Mouse (Mus musculus): ENCODE results near the gene 2310034G01Rik. TPM values are rescaled to one million over a fixed set of nuclear protein-coding genes. Genes with fewer than 3 reads are reported as not detected.
A peak's percentile ranks its signal among the peaks of the same experiment; 100 is the strongest.

Gene 2310034G01Rik
- total RNA-seq (2021), result under 1 TPM; 0.19 to 0.20 TPM

DNA sequence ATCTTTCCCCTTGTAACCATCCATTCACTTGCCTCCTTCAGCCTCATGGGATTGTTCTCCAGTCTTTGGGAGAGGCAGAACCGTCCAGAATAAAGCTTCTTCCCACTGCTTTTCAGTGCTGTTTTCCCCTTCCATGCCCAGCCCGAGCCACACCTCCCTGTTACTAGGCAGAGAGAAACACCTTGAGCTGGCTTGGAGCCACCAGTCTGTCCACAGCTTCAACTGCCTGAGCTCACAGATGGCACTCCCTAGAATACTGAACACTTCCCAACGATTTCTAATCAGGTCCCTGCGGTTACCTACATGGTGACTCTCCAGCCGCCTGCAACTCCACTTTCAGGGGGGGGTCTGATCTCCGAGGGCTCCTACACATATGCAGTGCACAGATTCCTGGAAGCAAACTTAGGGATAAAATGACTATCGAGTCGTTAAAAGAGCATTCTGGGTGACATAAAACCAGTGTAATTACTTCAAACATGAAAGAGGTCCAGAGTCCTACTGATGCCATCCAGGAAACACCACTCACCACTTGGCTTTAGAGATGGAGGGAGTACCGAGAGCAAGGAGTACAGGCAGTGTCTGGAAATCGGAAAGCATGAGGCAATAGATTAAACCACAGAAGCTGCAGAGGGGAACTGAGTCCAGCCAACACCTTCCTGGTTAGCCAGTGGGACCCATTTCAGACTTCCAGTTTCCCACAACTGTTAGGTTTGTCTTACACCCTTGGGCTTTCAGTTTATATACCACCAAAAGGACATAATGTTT, at the start of gene 2310034G01Rik:
2310034G01Rik (minus strand) TSS at position 135 of the 765 bp plus-strand sequence.
- peak in 1 of 2 experiments; percentile 38 for DNase-seq
- intact Hi-C loops (cut with DNase I), result no loop called here

DNA sequence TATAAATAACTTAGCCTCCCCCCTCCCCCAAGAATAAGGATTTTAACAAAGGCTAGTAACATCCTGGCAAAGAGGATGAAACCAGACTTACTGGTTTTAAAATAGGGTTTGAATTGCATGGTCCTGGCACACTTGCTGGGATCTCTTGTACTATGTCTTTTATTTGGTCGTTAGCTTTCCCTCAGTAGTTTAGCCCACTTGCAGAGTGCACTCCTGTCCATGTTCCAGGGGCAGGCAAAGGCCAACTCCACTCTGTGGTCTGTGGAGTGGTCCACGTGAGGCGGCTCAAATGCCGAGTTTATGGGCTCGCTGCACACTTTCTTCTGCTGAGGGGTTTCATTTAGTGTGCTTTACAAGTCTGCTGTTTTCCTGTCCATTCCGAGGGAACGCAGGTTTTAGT, 49.8 kb upstream of the 2310034G01Rik start:
- no peak for DNase-seq
- intact Hi-C loops (cut with DNase I), result loop anchor here (1.0 kb wide), 1 partner anchor 44 kb away; no protein-coding TSS in a partner anchor

DNA sequence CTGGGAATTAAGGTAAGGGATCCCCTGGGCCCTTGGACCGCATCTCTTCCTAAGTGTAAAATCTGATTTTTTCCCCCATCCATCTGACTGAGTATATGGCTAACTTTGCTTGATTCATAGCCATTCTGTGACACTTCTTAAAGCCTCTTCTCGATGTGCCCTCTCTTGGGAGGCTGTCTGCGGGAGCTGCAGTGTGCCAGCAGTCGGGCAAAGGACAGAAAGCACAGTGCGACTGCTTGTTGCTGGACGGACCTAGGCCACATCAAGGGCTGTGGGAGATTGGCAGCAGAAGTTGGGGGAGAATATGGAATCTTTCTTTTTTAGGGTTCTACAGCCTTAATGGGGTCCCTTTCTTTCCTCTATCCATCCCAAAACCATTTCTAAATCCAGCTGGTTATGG, 49.3 kb upstream of the 2310034G01Rik start:
- no peak for DNase-seq
- intact Hi-C loops (cut with DNase I), result no loop called here

DNA sequence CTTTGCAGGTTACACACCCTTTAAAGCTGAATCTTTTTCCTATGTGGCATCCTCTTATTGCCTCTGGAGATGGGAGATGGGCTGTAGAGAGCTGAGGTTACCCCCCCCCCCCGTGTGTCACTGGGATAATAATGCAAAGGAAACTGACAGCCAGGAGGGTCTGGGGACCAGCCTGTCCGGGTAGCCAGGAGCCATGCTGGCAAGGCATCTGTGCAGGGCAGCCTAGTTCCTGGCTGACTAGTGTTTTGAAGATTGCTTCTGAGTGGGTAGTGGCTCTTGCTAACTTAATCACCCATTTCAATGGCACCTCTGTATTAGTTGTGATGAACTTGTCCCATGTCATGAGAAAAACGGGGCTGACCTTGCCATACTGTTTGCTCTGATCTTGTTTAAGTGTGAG, 48.3 kb upstream of the 2310034G01Rik start:
- intact Hi-C loops (cut with DNase I), result no loop called here

DNA sequence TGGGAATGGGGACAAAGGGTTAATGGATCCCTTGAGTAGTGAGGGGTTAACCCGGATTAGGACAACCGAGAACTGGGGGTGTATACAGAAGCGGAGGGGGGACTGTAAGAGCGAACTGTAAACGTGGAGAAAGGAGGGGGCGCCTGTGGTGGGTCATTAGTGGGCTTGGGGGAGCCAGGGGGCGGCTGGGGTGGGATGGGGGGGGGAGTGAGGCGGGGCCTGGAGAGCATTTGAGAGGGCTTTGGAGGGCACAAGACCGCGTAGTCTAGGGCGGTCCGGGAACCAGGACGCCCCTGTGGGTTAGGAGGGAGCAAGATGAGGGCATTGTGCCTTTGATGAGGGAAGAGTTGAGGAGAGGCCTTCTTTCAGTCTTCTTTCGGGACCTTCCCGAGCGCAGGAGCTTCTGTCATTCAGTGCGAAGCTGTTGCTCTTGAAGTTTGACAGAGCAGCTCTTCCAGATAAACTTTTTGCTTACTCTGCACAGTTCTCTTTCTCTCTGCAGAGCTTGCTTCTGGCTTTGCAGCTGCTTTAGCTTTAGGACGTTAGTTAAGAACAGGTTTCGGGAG, 47.4 kb upstream of the 2310034G01Rik start:
- intact Hi-C loops (cut with DNase I), result loop anchor here (2.0 kb wide), 1 partner anchor 105 kb away; no protein-coding TSS in a partner anchor
- DNase-seq, result peak; percentile 33 to 35

More for the DNA sequence above, 48.3 kb upstream of the 2310034G01Rik start:
- no peak for DNase-seq

DNA sequence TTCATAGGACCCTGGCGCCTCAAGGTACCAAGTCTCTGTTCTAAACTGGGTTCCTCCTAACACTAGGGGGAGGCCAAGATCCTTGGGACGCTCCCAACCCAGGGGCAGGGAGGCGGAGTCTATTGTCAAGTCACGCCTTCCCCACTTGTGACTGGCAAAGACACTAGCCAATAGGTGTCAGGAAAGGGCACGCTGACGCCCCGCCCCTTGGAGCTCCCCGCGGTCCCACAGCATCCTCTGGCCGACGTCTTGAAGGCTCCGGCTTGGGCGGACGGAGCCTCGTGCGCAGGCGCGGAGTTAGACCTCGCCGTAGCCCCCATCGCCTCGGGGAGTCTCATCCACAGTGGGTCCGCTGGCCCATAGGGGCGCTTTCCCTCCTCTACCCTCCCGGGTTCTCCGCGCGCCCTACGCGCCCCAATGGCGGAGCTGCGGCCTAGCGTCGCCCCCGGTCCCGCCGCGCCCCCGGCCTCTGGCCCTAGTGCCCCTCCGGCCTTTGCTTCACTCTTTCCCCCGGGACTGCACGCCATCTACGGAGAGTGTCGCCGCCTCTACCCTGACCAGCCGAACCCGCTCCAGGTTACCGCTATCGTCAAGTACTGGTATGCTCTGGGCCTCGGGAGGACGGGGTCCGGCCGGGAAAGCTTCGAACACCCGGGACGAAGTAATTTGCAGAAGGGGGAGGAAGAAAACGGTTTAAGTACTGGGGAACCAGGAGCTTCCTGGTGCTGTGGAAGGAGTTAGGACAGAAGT, 46.8 kb upstream of the 2310034G01Rik start, which contains the start of gene Sufu:
Sufu (plus strand) TSS at position 211 of the 750 bp plus-strand sequence.
- intact Hi-C loops (cut with DNase I), result loop anchor here (1.0 to 2.0 kb wide), 2 partner anchors 47 to 106 kb away; no protein-coding TSS in a partner anchor
- peak; percentile 99 for DNase-seq

DNA sequence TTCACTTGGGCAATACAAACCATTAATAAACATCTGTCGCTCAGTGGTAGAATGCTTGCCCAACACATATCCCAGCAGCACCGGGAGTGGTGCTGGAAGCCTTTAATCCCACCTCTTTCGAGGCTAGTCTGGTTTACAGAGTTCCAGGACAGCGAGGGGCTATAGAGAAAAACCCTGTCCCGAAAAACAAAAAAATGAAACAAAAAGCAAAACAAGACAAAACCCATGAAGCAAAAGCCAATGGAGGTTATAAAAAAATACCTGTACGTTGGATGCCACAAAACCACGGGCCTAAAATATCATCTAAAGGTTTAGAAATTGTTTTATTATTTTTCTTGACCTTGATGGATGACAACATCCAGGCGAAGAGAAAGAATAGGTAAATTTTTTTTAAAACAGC, 46.0 kb upstream of the 2310034G01Rik start:
- intact Hi-C loops (cut with DNase I), result loop anchor here (1.0 to 2.0 kb wide), 2 partner anchors 48 to 107 kb away; no protein-coding TSS in a partner anchor
- no peak for DNase-seq

DNA sequence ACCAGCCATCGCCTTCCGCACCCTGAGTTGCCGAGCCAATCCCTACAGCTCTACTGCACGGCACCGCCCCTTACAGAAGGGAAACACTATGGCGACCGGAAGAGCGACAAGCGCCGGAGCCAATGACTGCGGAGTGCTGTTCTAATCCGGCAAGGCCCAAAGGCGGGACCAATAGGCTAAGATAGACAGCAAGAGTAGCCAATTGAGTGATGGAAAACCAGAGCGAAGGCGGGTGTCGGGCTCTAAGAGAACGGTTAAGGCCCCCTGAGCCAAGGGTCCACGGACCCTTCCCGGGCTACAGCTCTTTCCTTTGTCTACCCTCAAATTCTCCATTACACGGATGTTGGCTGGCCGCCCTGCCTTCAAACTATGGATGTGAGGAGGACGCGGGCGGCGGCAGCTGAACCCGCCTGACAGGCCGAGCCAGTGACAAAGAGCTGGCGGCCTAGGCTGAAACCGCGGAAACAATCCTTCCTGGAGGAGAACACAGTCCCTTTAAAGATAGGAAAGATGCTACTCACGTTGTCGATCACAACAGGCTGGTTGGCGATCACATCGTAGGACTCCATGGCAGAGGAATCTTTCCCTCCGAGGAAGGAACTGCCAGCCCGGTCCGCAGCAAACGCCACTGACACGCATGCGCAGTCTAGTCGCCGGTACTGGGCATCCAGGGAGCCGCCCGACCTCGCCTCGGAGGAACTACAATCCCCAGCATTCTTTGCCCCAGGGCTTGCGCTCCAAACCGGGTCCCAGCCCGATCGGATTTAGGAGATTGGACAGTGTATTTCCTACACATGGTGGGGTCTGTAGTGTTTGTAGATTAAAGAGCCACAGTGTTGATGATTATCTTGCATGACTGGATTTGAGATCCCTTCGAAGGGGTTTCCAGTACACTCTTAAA, 45.3 kb upstream of the 2310034G01Rik start, which contains the start of gene Actr1a:
Actr1a (minus strand) TSS at position 640 of the 901 bp plus-strand sequence.
- intact Hi-C loops (cut with DNase I), result loop anchor here (1.0 to 2.0 kb wide), 3 partner anchors 25 to 107 kb away; no protein-coding TSS in a partner anchor
- DNase-seq, result peak; percentile 98

DNA sequence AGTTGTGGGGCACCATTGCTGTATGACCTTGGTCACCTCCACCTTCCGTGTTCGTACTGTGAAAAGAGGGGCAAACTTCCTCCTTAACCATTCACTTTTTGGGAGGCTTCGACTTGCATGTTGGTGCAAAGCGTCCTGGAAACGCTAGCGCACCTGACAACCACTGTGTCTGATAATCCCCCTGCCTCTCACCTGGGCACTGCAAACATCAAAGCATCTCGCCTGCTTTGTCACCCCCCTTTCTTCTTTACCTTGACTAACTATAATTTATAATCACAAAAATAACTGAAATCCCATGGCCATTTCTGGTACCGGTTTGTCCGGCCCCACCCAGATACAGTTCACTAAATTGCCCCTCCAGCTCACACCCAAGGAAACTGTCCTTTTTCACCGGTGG, 44.6 kb upstream of the 2310034G01Rik start:
- intact Hi-C loops (cut with DNase I), result loop anchor here (2.0 kb wide), 1 partner anchor 24 kb away; no protein-coding TSS in a partner anchor
- DNase-seq, result no peak

DNA sequence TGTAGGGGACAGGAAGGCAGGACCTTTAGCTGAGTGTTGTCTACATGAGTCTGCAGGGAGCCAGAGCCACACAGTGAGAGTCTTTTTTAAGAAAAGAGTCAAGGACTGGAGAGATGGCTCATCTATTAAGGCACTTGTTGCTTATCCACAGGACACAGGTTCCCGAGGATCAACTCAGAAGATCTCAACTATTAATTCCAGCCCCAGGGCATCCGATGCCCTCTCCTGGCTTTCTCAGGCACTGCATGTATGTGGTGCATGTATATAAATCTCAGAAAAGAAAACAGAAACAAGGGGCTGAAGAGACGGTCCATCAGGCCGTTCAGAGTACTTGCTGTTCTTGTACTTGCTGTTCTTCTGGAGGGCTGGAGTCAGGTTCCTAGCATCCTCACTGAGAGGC, 41.9 kb upstream of the 2310034G01Rik start:
- intact Hi-C loops (cut with DNase I), result no loop called here
- DNase-seq, result peak in 1 of 2 experiments; percentile 52

DNA sequence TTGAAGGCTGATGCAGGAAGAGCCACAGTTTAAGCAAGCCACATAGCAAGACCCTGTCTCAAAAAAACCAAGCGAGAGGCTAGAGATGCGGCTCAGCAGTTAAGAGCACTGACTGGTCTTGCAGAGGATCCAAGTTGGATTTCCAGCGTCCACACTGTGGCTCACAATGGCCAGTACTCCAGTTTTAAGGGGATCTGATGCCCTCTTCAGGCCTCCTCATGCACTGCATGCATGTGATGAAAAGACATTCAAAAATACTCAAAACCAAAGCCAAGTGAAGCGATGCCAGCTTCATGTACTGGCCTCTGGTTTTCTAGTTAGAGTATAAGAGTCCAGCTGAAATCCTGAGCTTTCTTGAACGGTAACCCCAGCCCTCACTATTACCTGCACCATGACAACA, 39.8 kb upstream of the 2310034G01Rik start:
- peak in 1 of 2 experiments; percentile 33 for DNase-seq
- intact Hi-C loops (cut with DNase I), result no loop called here

DNA sequence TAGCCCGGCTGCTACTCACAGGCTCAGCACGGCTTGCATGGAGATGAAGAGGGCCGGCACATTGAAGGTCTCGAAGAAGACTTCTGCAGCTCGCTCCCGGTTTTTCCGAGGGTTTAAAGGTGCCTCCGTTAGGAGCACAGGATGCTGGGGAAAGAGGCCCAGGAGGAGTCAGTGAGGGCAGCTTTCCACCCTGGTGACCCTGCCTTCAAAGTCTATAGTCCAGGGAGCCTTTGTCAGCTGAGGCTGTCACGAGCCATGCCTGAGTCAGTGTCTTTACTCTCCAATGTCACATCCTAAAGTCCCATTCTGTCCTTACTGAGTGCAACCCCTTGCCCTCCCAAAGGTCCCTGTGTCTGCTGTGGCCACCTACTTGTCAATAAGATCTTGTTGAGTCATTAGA, 32.2 kb upstream of the 2310034G01Rik start:
- DNase-seq, result no peak
- intact Hi-C loops (cut with DNase I), result no loop called here

DNA sequence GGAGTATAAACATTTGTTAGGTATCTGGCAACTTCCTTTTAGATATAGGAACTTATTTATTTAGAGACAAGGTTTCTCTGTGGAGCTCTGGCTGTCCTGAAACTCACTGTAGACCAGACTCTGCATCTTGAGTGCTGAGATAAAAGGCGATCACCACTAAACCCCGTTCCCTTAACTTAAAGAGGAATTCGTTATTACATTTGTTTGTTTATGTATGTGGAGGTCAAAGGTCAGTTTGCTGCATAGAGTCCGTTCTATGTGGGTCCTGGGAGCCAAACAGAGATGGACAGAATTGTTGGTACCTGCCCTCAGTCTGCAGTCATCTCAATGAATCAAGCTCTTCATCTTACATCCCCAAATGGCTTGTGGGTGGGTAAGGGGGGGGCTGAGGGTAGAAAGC, 25.8 kb upstream of the 2310034G01Rik start:
- no peak for DNase-seq
- intact Hi-C loops (cut with DNase I), result no loop called here

DNA sequence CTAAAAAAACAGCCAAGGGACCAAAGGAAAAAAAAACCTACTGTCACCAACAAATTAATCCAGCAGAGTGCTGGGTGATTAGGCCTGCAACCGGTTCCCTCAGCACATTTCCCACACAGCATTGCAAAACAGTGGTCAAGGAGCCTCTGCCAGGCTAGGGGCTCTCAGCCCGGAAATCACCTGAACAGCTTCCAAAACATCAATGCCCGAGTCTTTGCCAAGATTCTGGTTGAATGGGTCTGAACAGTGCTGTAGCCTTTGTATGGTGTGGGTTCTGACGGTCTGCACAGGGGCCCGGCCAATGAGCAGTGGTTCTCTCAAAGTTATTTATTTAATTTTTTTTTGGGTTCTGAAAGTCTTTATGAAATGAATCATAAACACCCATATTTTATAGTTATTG, 25.4 kb upstream of the 2310034G01Rik start:
- intact Hi-C loops (cut with DNase I), result no loop called here
- peak in 1 of 2 experiments; percentile 29 for DNase-seq

DNA sequence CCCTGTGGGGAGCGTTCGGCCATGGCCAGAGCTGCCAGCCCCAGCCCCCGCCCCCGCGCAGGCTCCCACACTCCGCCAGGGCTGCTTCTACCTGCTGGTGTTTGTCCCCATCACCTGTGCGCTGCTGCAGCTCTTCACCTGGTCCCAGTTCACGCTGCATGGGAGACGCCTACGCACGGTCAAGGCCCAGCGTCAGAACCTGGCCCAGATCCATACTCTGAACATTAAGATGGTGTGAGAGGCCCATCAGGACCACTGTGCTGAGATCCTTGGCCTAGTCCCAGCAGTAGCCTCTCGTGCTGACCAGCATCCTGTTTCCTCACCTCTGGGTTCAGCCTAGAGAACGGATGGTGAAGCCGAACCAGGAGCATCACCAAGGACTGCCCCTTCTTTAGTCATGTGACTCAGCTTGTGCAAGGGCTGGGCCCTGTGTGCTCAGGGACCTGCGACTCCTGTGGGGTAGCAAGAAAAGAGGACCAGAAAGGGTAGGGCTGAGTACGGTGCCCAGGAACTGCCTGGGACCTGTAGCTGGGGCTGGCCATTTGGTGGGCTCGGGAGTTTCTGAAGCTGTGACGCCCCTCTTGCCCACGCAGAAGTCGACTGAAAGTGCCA, 24.5 kb upstream of the 2310034G01Rik start:
- intact Hi-C loops (cut with DNase I), result no loop called here
- DNase-seq, result peak in 1 of 2 experiments; percentile 17

DNA sequence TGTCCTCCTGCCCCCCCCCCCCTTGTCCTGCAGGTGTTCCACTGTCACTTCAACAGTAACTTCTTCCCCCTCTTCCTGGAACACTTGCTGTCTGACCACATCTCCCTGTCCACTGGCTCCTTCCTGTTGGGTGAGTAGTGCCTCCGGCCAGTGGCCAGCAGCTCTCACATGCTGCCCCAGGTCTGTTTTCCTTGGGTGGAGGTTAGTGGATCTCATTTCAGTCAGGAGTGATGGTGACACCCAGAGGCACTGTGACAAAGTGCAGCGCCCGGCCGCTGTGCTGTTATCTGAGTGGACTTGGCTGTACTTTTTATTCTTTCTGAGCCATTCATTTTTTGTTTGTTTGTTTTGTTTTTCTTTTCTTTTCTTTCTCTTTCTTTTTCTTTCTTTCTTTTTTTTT, 19.1 kb upstream of the 2310034G01Rik start:
- intact Hi-C loops (cut with DNase I), result loop anchor here (1.0 to 5.0 kb wide), 2 partner anchors 31 to 67 kb away; partner anchors contain the start of genes Cuedc2 and Nfkb2
- peak; percentile 79 to 83 for DNase-seq

DNA sequence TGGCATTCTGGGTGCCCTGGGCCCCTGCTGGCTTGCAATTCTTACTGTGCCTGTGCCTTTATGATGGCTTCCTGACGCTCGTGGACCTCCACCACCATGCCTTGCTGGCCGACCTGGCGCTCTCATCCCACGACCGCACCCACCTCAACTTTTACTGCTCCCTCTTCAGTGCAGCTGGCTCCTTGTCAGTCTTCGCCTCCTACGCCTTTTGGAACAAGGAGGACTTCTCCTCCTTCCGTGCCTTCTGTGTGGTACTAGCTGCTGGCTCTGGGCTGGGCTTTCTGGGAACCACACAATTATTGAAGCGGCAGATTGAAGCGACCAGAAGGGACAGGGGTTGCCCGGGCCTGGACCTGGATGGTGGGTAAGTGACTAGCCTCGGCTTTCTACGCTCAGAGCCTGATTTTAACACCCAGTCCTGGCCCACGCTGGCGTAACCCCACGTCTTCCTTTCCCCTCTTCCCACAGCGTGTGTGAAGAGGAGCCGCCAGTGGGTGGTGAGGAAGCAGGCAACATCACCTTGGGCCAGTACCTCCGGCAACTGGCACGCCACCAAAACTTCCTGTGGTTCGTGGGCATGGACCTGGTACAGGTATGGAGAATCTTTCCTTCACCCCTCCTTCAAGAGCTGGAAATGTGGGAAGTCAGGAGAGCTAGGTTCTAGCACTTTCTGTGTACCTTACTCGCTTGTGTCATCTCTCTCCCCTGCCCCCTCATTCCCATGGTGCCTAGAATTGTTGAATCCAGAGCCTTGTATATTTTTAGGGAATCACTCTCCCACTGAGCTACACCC, 17.9 kb upstream of the 2310034G01Rik start:
- DNase-seq, result no peak
- intact Hi-C loops (cut with DNase I), result loop anchor here (5.0 kb wide), 1 partner anchor 66 kb away; the partner anchor contains the start of gene Nfkb2

DNA sequence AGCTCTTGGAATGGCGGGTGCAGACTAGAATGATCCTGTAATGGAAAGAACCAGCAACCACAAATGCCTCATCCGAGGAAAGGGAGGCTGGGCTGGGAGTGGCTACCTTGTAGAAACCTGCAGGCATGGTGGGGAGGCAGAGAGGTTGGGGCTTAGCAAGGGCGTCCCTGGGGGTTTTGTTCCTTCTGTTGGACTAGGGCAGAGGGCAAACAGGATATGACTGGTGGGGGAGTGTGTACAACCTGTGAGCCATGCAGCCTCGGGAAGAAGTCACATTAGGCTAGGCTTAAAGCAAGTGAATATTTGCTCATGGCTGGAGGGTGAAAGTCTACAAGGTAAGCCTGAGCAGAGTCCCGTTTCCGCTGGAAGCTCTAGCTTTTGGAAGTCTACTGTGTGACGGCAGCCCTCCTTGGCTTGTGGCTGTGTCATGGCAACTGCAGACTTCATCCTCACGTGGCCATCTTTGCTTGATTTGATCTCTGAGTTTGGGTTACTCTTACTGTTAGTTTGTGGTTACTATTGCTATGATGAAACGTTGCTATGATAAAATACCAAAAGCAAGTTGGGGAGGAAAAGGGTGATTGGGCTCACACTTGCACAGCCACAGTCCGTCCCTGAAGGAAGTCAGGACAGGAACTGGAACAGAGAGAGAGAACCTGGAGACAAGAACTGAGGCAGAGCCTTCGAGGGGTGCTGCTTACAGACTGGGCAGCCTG, 13.3 kb upstream of the 2310034G01Rik start:
- no peak for DNase-seq
- intact Hi-C loops (cut with DNase I), result no loop called here

Measured in heart, postnatal 10 days (tissue).